Mouse (Mus musculus) MEL-GATA-1-ER (cell line): Measurements from ENCODE around the gene Clip4.

Experiments used
- DNase-seq: peaks from one replicate; pipeline ENCODE4 v3.0.0-alpha.2; 2012; ENCODE audit warnings: low read depth; ENCODE audit errors: extremely low read depth

The Clip4 gene

DNA sequence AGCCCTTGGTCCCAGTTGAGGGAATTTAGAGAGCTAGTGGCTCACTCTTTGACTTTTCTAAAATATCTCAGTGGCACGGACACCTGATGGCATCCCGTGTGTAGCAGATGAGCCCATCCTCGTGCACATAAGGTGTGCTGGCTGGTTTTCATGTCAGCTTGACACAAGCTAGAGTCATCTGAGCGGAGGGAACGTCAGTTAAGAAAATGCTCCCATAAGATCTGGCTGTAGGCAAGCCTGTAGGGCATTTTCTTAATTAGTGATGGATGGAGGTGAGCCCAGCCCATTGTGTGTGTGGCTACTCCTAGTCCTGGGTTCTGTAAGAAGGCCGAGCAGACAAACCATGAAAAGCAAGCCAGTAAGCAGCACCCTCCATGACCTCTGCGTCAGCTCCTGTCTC lies 103.7 kb downstream of the Clip4 start:
- no peak for DNase-seq

- no peak for DNase-seq
Observed at GRCm38 (mm10) chr17:71872976-71873375, 104.7 kb downstream of the Clip4 start.

DNA sequence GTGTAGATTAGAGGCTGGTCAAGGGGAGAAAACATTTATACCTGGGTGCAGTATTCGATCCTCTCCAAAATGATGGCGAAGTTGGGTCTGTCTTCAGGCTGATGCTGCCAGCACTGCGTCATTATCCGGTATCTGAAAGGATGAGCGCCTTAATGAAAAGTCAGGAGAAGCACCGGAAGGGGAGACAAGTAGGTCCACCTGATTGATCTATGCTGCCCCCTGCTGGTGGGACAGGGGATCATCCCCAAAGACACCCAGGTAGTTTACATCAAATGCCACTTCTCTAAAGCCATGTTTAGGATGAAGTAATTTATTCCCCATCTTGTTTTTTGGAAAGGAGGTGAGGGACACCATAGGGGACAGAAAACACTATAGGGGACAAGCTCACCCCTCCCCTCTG lies 105.8 kb downstream of the Clip4 start:
- DNase-seq: no peak

DNA sequence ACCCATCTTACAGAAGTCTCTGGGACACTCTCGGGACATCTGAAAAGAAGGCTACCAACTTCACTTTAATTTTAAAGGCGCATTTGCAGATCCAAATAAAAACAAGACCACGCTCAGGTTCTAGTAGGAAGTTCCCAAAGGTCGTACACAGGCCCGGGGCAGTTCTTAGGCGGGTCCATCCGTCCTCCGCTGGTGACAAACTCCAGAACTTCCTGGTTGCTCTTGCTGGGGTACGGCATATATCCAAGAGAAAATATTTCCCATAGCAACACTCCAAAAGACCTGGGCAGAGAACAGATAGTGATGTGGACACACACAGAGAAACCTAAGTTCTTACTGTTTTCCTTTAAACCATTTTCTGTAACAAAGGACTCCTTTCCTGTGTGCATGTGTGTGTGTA lies 106.5 kb downstream of the Clip4 start:
- DNase-seq: no peak

- no peak for DNase-seq
Observed at GRCm38 (mm10) chr17:71875492-71875891, 107.2 kb downstream of the Clip4 start.

GRCm38 (mm10) chr17:71881369-71881768 lies 113.1 kb downstream of the Clip4 start:
- DNase-seq: no peak

- no peak for DNase-seq
Observed at GRCm38 (mm10) chr17:71909107-71909506, 140.8 kb downstream of the Clip4 start.

DNA sequence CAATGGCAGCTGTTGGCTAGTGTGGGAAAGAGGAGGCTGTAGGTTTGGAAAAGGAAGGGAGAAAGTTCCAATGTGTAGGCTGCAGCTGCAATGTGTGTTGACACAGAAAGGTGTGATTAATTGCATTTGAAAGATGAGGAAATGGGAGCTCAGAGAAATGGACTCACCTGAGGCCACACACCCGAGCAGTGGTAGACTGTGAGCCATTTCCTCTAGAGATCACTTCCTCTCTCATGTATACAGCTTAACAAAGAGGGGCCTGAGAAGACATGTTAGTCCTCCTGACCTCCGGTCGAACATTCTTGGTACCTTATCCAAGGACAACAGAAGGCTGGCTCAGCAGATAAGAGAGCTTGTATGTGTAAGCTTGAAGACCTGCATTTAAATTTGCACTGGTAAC lies 144.9 kb downstream of the Clip4 start:
- DNase-seq: no peak
